ENCODE assay signal across 12 mouse cellular contexts in the genomic region with DNA sequence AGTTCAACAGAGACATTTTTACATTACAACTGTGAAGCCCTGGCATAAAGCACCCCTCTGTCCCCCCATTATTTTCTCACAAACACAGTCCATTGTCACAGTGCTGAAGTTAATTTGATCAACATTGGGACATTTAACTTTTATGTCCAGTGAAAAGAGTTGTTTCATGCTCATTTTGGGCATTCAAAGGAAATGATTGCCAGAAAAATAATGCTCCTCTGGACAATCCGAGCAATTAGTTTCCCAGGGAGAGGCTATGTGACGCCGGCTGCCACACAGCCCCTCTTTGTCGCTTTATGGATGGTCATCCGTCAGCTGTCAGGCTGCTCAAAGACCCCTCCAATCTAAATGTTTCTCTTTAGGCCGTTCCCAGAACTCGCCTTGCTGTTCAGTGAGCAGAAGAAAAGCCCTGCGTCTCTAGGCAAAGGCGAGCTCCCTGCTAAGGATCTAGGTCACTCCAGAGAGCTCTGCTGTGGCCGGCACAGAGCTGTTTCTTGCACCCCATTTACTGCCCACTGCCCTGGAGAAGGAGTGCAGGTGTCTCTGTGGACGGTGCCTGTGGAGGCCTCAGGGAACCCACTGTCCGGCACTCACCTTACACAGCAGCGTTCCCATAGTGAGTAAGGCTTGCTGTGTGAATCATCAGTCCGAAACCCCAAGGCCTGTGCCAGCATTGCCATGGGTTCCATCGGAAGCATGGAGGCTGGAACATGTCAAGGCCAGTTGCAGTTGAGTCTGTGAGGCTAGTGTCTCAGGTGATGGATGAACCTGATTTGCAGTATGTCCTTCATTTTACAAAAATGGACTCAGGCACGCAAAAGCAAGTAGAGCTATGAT. TPM values are rescaled to one million over a fixed set of nuclear protein-coding genes. Genes with fewer than 3 reads are reported as not detected.
DNase-seq lines count a peak whose midpoint lies in the region; ATAC-seq and TF ChIP-seq lines count a peak whose summit lies in the region.
"Had no signal": no experiment of that assay in that cellular context is flagged by ENCODE, and none has a peak within 500 bp of the region (broad histone marks: within the 10 kb centered on the region; RNA-seq: fewer than 3 reads in every experiment).

No protein-coding gene starts in this region.

- peaks cover 45% of the 10 kb centered on the region for H3K4me1 ChIP-seq in forebrain, embryonic 10.5 days
- no peaks in the 10 kb centered on the region for H3K4me1 ChIP-seq in hindbrain, postnatal 0 days (ENCODE audit: insufficient read depth, low read length)
- peaks cover 18% of the 10 kb centered on the region for H3K4me1 ChIP-seq in neural tube, embryonic 15.5 days
- H3K4me1 ChIP-seq: liver, embryonic 15.5 days had no signal

- H3K27ac ChIP-seq in forebrain, embryonic 10.5 days, result peak overlapping the region; percentile 67; the same call in 1 of the 2 replicates
- peak overlapping the region; percentile 60 for H3K27ac ChIP-seq in hindbrain, postnatal 0 days
- no peak overlapping the region for H3K27ac ChIP-seq in neural tube, embryonic 15.5 days (replicated peaks)
- H3K27ac ChIP-seq: liver, embryonic 15.5 days had no signal

- no peak overlapping the region for H3K9ac ChIP-seq in hindbrain, postnatal 0 days (replicated peaks; ENCODE audit: low read length)
- no peak overlapping the region for H3K9ac ChIP-seq in neural tube, embryonic 15.5 days (replicated peaks)
- H3K9ac ChIP-seq: liver, embryonic 15.5 days had no signal

- DNase-seq in brain, adult 2 months (ENCODE audit: low read depth, low spot score), result peak; percentile 32
- peak; percentile 35 for DNase-seq in forebrain, embryonic 10.5 days (ENCODE audit: extremely low spot score, low spot score)
- peak; percentile 71 for DNase-seq in hindbrain, postnatal 0 days (ENCODE audit: low spot score)
- no peak for DNase-seq in cerebellum, adult 9-11 months
- DNase-seq in urinary bladder, adult 18-20 months (ENCODE audit: low spot score in 2 of 2), result no peak
- DNase-seq in spleen, postnatal 4 days (ENCODE audit: low spot score in 2 of 2), result no peak
- DNase-seq: cerebellum, postnatal 14 days; thymus, adult 2 months had no signal

- no peak for TF ChIP-seq CTCF in hindbrain, postnatal 0 days (IDR thresholded peaks at IDR 0.05; ENCODE audit: low read depth)

- peaks cover 100% of the 10 kb centered on the region for H3K27me3 ChIP-seq in forebrain, embryonic 10.5 days (ENCODE audit: poor library complexity, severe bottlenecking)
- peaks cover 37% of the 10 kb centered on the region for H3K27me3 ChIP-seq in hindbrain, postnatal 0 days (ENCODE audit: insufficient read depth, low read length)
- peaks cover 83% of the 10 kb centered on the region for H3K27me3 ChIP-seq in neural tube, embryonic 15.5 days (replicated peaks)
- H3K27me3 ChIP-seq: liver, embryonic 15.5 days had no signal

- 40% methylated on average over 16 of the region's 16 CpGs for WGBS in forebrain, embryonic 10.5 days
- WGBS in hindbrain, postnatal 0 days, result 38% methylated on average over 16 of the region's 16 CpGs
- WGBS in neural tube, embryonic 15.5 days, result 27% methylated on average over 16 of the region's 16 CpGs

- no peak overlapping the region for H3K4me3 ChIP-seq in forebrain, embryonic 10.5 days
- H3K4me3 ChIP-seq in hindbrain, postnatal 0 days (ENCODE audit: low read length), result no peak overlapping the region
- H3K4me3 ChIP-seq in neural tube, embryonic 15.5 days (replicated peaks), result no peak overlapping the region
- H3K4me3 ChIP-seq: liver, embryonic 15.5 days had no signal

- peak; percentile 91 for ATAC-seq in hindbrain, postnatal 0 days
- ATAC-seq in neural tube, embryonic 15.5 days (ENCODE audit: low FRiP score), result peak; percentile 77

- H3K4me2 ChIP-seq in hindbrain, postnatal 0 days (ENCODE audit: low read depth, low read length), result no peak overlapping the region
- no peak overlapping the region for H3K4me2 ChIP-seq in neural tube, embryonic 15.5 days
- H3K4me2 ChIP-seq: heart, embryonic 11.5 days; liver, embryonic 15.5 days had no signal

- peaks cover 14% of the 10 kb centered on the region for H3K36me3 ChIP-seq in forebrain, embryonic 10.5 days (replicated peaks)
- H3K36me3 ChIP-seq in hindbrain, postnatal 0 days (ENCODE audit: insufficient read depth, low read length), result peaks cover 4% of the 10 kb centered on the region; the same call in 1 of the 2 replicates
- peaks cover 9% of the 10 kb centered on the region; the same call in 1 of the 2 replicates for H3K36me3 ChIP-seq in neural tube, embryonic 15.5 days
- H3K36me3 ChIP-seq: liver, embryonic 15.5 days had no signal

- no peaks in the 10 kb centered on the region for H3K9me3 ChIP-seq in forebrain, embryonic 10.5 days
- no peaks in the 10 kb centered on the region for H3K9me3 ChIP-seq in hindbrain, postnatal 0 days (ENCODE audit: low read length)
- H3K9me3 ChIP-seq in neural tube, embryonic 15.5 days (replicated peaks), result no peaks in the 10 kb centered on the region
- H3K9me3 ChIP-seq: liver, embryonic 15.5 days had no signal

RNA-seq across cellular contexts. Expression of gene Nkx6-2, which starts 51.8 kb away (rescaled TPM):
- 2.0 and 5.5 TPM in 2 replicates for polyA plus RNA-seq in forebrain, embryonic 10.5 days (2016; fragmentation: Nextera tagmentation; extraction: Ambion mirVana)
- total RNA-seq in hindbrain, postnatal 0 days (2014; rRNA removed), result 18.8 and 23.2 TPM in 2 replicates
- 17.4 and 20.0 TPM in 2 replicates for polyA plus RNA-seq in hindbrain, postnatal 0 days (2015; fragmentation: Nextera tagmentation; extraction: Ambion mirVana)
- 6.1 and 7.8 TPM in 2 replicates for polyA plus RNA-seq in neural tube, embryonic 15.5 days (2015; fragmentation: Nextera tagmentation; extraction: Ambion mirVana)
- total RNA-seq: monocyte, adult 5-6 weeks had no signal
- polyA plus RNA-seq: liver, embryonic 15.5 days had no signal

Comparison
In these comparisons a context has a peak if more than half of its experiments do, and no peak if none do; other contexts are left out.
1. DNase-seq: peak in brain, adult 2 months (single experiment), forebrain, embryonic 10.5 days (single experiment) and hindbrain, postnatal 0 days (single experiment); none in cerebellum, adult 9-11 months (single experiment), urinary bladder, adult 18-20 months (0 of 2) and spleen, postnatal 4 days (0 of 2).